Mouse (Mus musculus) intestine, embryonic 14.5 days (tissue): ENCODE measurements at regions not wholly inside any gene's neighbourhood (a gene's known extent, or its start where the extent isn't known, plus 50 kb on each side); places are given as distances from the start of the nearest gene placed in this dataset.
"Not testable (repeated sequence)": the region's sequence is repeated elsewhere in the genome, so short reads cannot be mapped to it uniquely, and the experiment has no call there.

Source experiments
- ATAC-seq: fragments of 200-750 bp; cut with Nextera tagmentation; replicated peaks from 2 replicates; pipeline ENCODE4 v1.8.0; 2017; ENCODE audit warnings: low read depth, moderate number of reproducible peaks, moderate TSS enrichment, moderate library complexity; ENCODE audit not compliant: low FRiP score, low TSS enrichment
- DNase-seq: peaks from one replicate; pipeline ENCODE4 v3.0.0-alpha.2; 2018; ENCODE audit warnings: low spot score
- H3K27ac ChIP-seq: fragments of 300-500 bp; sonication (generic); 2 replicates; pipeline ENCODE4 v1.5.1; 2014; ENCODE audit warnings: low read depth, mild to moderate bottlenecking, control low read depth
- H3K27me3 ChIP-seq: fragments of 300-500 bp; sonication (generic); replicated peaks from 2 replicates; pipeline ENCODE4 v1.6.1; 2014; ENCODE audit warnings: low read length, control low read depth; ENCODE audit not compliant: control insufficient read depth, insufficient read depth
- H3K36me3 ChIP-seq: fragments of 300-500 bp; sonication (generic); 2 replicates; pipeline ENCODE4 v1.6.1; 2014; ENCODE audit warnings: low read length, control low read depth; ENCODE audit not compliant: control insufficient read depth, insufficient read depth
- H3K4me1 ChIP-seq: fragments of 300-500 bp; sonication (generic); replicated peaks from 2 replicates; pipeline ENCODE4 v1.6.1; 2014; ENCODE audit warnings: low read length, control low read depth, mixed read lengths; ENCODE audit not compliant: control insufficient read depth, insufficient read depth
- H3K4me2 ChIP-seq: fragments of 300-500 bp; sonication (generic); 2 replicates; pipeline ENCODE4 v1.6.1; 2014; ENCODE audit warnings: low read length
- H3K4me3 ChIP-seq: fragments of 300-500 bp; sonication (generic); 2 replicates; pipeline ENCODE4 v1.5.1; 2014; ENCODE audit warnings: low read depth, low read length, control low read depth, mixed read lengths
- H3K9ac ChIP-seq: fragments of 300-500 bp; sonication (generic); 2 replicates; pipeline ENCODE4 v1.6.1; 2014; ENCODE audit warnings: mild to moderate bottlenecking, low read length
- H3K9me3 ChIP-seq: fragments of 300-500 bp; sonication (generic); 2 replicates; pipeline ENCODE4 v1.6.1; 2016; ENCODE audit warnings: low read length, control low read depth; ENCODE audit not compliant: control insufficient read depth
- WGBS: fragments of 180-500 bp; shearing (Covaris S2); extraction: QIAGEN DNeasy Blood & Tissue Kit; methylation state at CpG from one replicate; pipeline ENCODE4 v1.1.7; 2014; 5-methylcytosine and 5-hydroxymethylcytosine counted together

GRCm38 (mm10) chr11:16597038-16597830 is 89.0 kb upstream of the Sec61g start:
- ATAC-seq (no peak), DNase-seq (no peak)
- 85% methylated on average over 6 of the region's 6 CpGs for WGBS
- no peaks in the 10 kb centered on the region for H3K36me3 ChIP-seq
- H3K27me3 ChIP-seq = no peaks in the 10 kb centered on the region
- H3K27ac ChIP-seq = no peak overlapping the region
- no peak overlapping the region for H3K4me3 ChIP-seq
- 0 out of 2 replicates have a peak, but pooled peaks cover 10% of the 10 kb centered on the region for H3K9me3 ChIP-seq
- 0 out of 2 replicates have a peak, but pooled peaks cover 4% of the 10 kb centered on the region for H3K4me1 ChIP-seq
- no peak overlapping the region for H3K9ac ChIP-seq
- H3K4me2 ChIP-seq = no peak overlapping the region

GRCm38 (mm10) chr11:16602947-16603346 is 94.7 kb upstream of the Sec61g start:
- 88% methylated on average over 3 of the region's 3 CpGs for WGBS

GRCm38 (mm10) chr11:16606435-16607214 is 98.3 kb upstream of the Sec61g start:
- Histone ChIP-seq H3K4me3 (no peak overlapping the region), H3K27me3 (no peaks in the 10 kb centered on the region), H3K4me2 (no peak overlapping the region), H3K9me3 (0 out of 2 replicates have a peak, but pooled peaks cover 1% of the 10 kb centered on the region), H3K27ac (no peak overlapping the region), H3K4me1 (no peaks in the 10 kb centered on the region), H3K9ac (no peak overlapping the region), H3K36me3 (no peaks in the 10 kb centered on the region)
- WGBS = 71% methylated on average over 7 of the region's 7 CpGs
- ATAC-seq (no peak), DNase-seq (no peak)

More at GRCm38 (mm10) chr11:16602947-16603346, 94.7 kb upstream of the Sec61g start:
- no peak overlapping the region for H3K27ac ChIP-seq
- H3K4me2 ChIP-seq = no peak overlapping the region
- no peak for DNase-seq
- no peak overlapping the region for H3K9ac ChIP-seq
- H3K4me3 ChIP-seq = no peak overlapping the region
- H3K36me3 ChIP-seq = no peaks in the 10 kb centered on the region
- no peak for ATAC-seq
- H3K27me3 ChIP-seq = no peaks in the 10 kb centered on the region
- H3K9me3 ChIP-seq = 0 out of 2 replicates have a peak, but pooled peaks cover 10% of the 10 kb centered on the region
- H3K4me1 ChIP-seq = no peaks in the 10 kb centered on the region

- DNase-seq, H3K27me3 ChIP-seq, H3K27ac ChIP-seq, H3K36me3 ChIP-seq, H3K9ac ChIP-seq, H3K4me2 ChIP-seq, H3K4me1 ChIP-seq, H3K9me3 ChIP-seq, H3K4me3 ChIP-seq, ATAC-seq: not testable (repeated sequence)
- WGBS = 96% methylated on average over 3 of the region's 3 CpGs
Observed at GRCm38 (mm10) chr11:16607900-16608422, 99.7 kb upstream of the Sec61g start.

- Histone ChIP-seq H3K27me3 (no peaks in the 10 kb centered on the region), H3K4me3 (no peak overlapping the region), H3K9ac (no peak overlapping the region), H3K4me2 (no peak overlapping the region), H3K27ac (no peak overlapping the region), H3K36me3 (no peaks in the 10 kb centered on the region), H3K9me3 (no peaks in the 10 kb centered on the region), H3K4me1 (no peaks in the 10 kb centered on the region)
- ATAC-seq (no peak), DNase-seq (no peak)
- WGBS = 60% methylated on average over 2 of the region's 2 CpGs
Observed at GRCm38 (mm10) chr11:16611741-16612140, 103.5 kb upstream of the Sec61g start.

- Histone ChIP-seq H3K4me2 (no peak overlapping the region), H3K4me3 (no peak overlapping the region), H3K36me3 (no peaks in the 10 kb centered on the region), H3K9me3 (no peaks in the 10 kb centered on the region), H3K27ac (no peak overlapping the region), H3K9ac (no peak overlapping the region), H3K4me1 (no peaks in the 10 kb centered on the region), H3K27me3 (no peaks in the 10 kb centered on the region)
- no peak for ATAC-seq
- 53% methylated on average over 3 of the region's 3 CpGs for WGBS
- DNase-seq = no peak
Observed at GRCm38 (mm10) chr11:16612524-16612923, 104.2 kb upstream of the Sec61g start.

- Histone ChIP-seq H3K27me3 (no peaks in the 10 kb centered on the region), H3K9ac (no peak overlapping the region), H3K27ac (no peak overlapping the region), H3K4me2 (no peak overlapping the region), H3K9me3 (no peaks in the 10 kb centered on the region), H3K4me1 (no peaks in the 10 kb centered on the region), H3K36me3 (no peaks in the 10 kb centered on the region), H3K4me3 (no peak overlapping the region)
- ATAC-seq (no peak), DNase-seq (no peak)
- 83% methylated on average over 1 of the region's 1 CpGs for WGBS
Observed at GRCm38 (mm10) chr11:16619736-16620135, 111.5 kb upstream of the Sec61g start.

- no peak overlapping the region for H3K27ac ChIP-seq
- no peak for ATAC-seq
- no peaks in the 10 kb centered on the region; the same call in 1 of the 2 replicates for H3K4me1 ChIP-seq
- 78% methylated on average over 2 of the region's 2 CpGs for WGBS
- H3K9me3 ChIP-seq = no peaks in the 10 kb centered on the region
- H3K4me3 ChIP-seq = no peak overlapping the region
- no peak overlapping the region for H3K4me2 ChIP-seq
- H3K36me3 ChIP-seq = no peaks in the 10 kb centered on the region
- no peak for DNase-seq
- no peak overlapping the region for H3K9ac ChIP-seq
- H3K27me3 ChIP-seq = no peaks in the 10 kb centered on the region
Observed at GRCm38 (mm10) chr11:16623694-16624093, 115.4 kb upstream of the Sec61g start.
